Mouse (Mus musculus) kidney, postnatal 4 days (tissue): Measurements from ENCODE around the gene Inpp5b.
A peak's percentile ranks its signal among the peaks of the same experiment; 100 is the strongest.

ENCODE experiments used
- DNase-seq, 2 experiments: peaks; one replicate each; pipeline ENCODE4 v3.0.0; 2021; ENCODE audit warnings: mixed read lengths in 2 of 2

The Inpp5b gene

GRCm38 (mm10) chr4:124811347-124811975, 69.8 kb downstream of the Inpp5b start:
- no peak for DNase-seq

GRCm38 (mm10) chr4:124815901-124816300, 74.3 kb downstream of the Inpp5b start:
- DNase-seq = no peak

- DNase-seq = peak; percentile 40 to 60
These were observed 76.2 kb downstream of the Inpp5b start for GRCm38 (mm10) chr4:124817803-124818202.

- DNase-seq = no peak
These were observed 77.2 kb downstream of the Inpp5b start for GRCm38 (mm10) chr4:124818832-124819231.

- no peak for DNase-seq
These were observed 83.3 kb downstream of the Inpp5b start for GRCm38 (mm10) chr4:124824967-124825366.

GRCm38 (mm10) chr4:124825371-124825965, 83.8 kb downstream of the Inpp5b start:
- no peak for DNase-seq

- no peak for DNase-seq
These were observed 88.0 kb downstream of the Inpp5b start for GRCm38 (mm10) chr4:124829671-124830070.

- no peak for DNase-seq
These were observed 91.1 kb downstream of the Inpp5b start for GRCm38 (mm10) chr4:124832796-124833195.

GRCm38 (mm10) chr4:124838035-124838700, 96.5 kb downstream of the Inpp5b start:
- no peak for DNase-seq

GRCm38 (mm10) chr4:124840998-124841397, 99.3 kb downstream of the Inpp5b start:
- no peak for DNase-seq

GRCm38 (mm10) chr4:124843493-124843892, 101.8 kb downstream of the Inpp5b start:
- peak; percentile 66 to 72 for DNase-seq

- peak; percentile 91 to 92 for DNase-seq
These were observed 105.9 kb downstream of the Inpp5b start for GRCm38 (mm10) chr4:124847573-124847972.

GRCm38 (mm10) chr4:124849631-124850260, 108.1 kb downstream of the Inpp5b start:
- DNase-seq = peak; percentile 59 to 73

GRCm38 (mm10) chr4:124850261-124850913, 108.7 kb downstream of the Inpp5b start, which contains the start of gene Yrdc:
Gene Yrdc (plus strand): TSS chr4:124850679.
- peak; percentile 96 to 98 for DNase-seq
